Mouse (Mus musculus): ENCODE measurements around the gene Olfr111. TPM values are rescaled to one million over a fixed set of nuclear protein-coding genes. Genes with fewer than 3 reads are reported as not detected.

Olfr111 gene
- polyA plus RNA-seq, 1 experiment from 2014 or later = not detected

Other genes with a start within 250 kb of the Olfr111 start
- not detected in 2 replicates for gene Olfr98, start 244.3 kb upstream of the Olfr111 start, polyA plus RNA-seq (2016; fragmentation: Nextera tagmentation; extraction: Ambion mirVana)
- 1.9 and 2.6 TPM in 2 replicates for gene H2-M3, start 237.8 kb upstream of the Olfr111 start, polyA plus RNA-seq (2016; fragmentation: Nextera tagmentation; extraction: Ambion mirVana)
- gene Olfr99, start 224.6 kb upstream of the Olfr111 start, polyA plus RNA-seq (2016; fragmentation: Nextera tagmentation; extraction: Ambion mirVana) = not detected in 2 replicates
- gene Olfr101, start 203.7 kb upstream of the Olfr111 start, polyA plus RNA-seq (2016; fragmentation: Nextera tagmentation; extraction: Ambion mirVana) = not detected in 2 replicates
- not detected in 2 replicates for gene Olfr102, start 191.0 kb upstream of the Olfr111 start, polyA plus RNA-seq (2016; fragmentation: Nextera tagmentation; extraction: Ambion mirVana)
- not detected in 2 replicates for gene Olfr103, start 168.3 kb upstream of the Olfr111 start, polyA plus RNA-seq (2016; fragmentation: Nextera tagmentation; extraction: Ambion mirVana)
- not detected in 2 replicates for gene Olfr104-ps, start 148.4 kb upstream of the Olfr111 start, polyA plus RNA-seq (2016; fragmentation: Nextera tagmentation; extraction: Ambion mirVana)
- not detected in 2 replicates for gene Olfr105-ps, start 129.0 kb upstream of the Olfr111 start, polyA plus RNA-seq (2016; fragmentation: Nextera tagmentation; extraction: Ambion mirVana)
- not detected in 2 replicates for gene Olfr106-ps, start 117.6 kb upstream of the Olfr111 start, polyA plus RNA-seq (2016; fragmentation: Nextera tagmentation; extraction: Ambion mirVana)
- gene Olfr107, start 108.8 kb upstream of the Olfr111 start, polyA plus RNA-seq (2016; fragmentation: Nextera tagmentation; extraction: Ambion mirVana) = not detected in 2 replicates
- not detected in 2 replicates for gene Olfr108, start 62.5 kb upstream of the Olfr111 start, polyA plus RNA-seq (2016; fragmentation: Nextera tagmentation; extraction: Ambion mirVana)
- gene Olfr109, start 49.1 kb upstream of the Olfr111 start, polyA plus RNA-seq (2016; fragmentation: Nextera tagmentation; extraction: Ambion mirVana) = not detected in 2 replicates
- not detected in 2 replicates for gene H2-M2, start 24.5 kb upstream of the Olfr111 start, polyA plus RNA-seq (2016; fragmentation: Nextera tagmentation; extraction: Ambion mirVana)
- gene Olfr110, start 15.6 kb upstream of the Olfr111 start, polyA plus RNA-seq (2016; fragmentation: Nextera tagmentation; extraction: Ambion mirVana) = not detected in 2 replicates
- not detected in 2 replicates for gene Olfr112, start 61.4 kb downstream of the Olfr111 start, polyA plus RNA-seq (2016; fragmentation: Nextera tagmentation; extraction: Ambion mirVana)
- gene Olfr113, start 69.6 kb downstream of the Olfr111 start, polyA plus RNA-seq (2016; fragmentation: Nextera tagmentation; extraction: Ambion mirVana) = not detected in 2 replicates
- gene Olfr114, start 84.7 kb downstream of the Olfr111 start, polyA plus RNA-seq (2016; fragmentation: Nextera tagmentation; extraction: Ambion mirVana) = not detected in 2 replicates
- gene Olfr115, start 119.1 kb downstream of the Olfr111 start, polyA plus RNA-seq (2016; fragmentation: Nextera tagmentation; extraction: Ambion mirVana) = not detected in 2 replicates
- gene Olfr116, start 119.2 kb downstream of the Olfr111 start, polyA plus RNA-seq (2016; fragmentation: Nextera tagmentation; extraction: Ambion mirVana) = not detected in 2 replicates
- gene Olfr117, start 155.8 kb downstream of the Olfr111 start, polyA plus RNA-seq (2016; fragmentation: Nextera tagmentation; extraction: Ambion mirVana) = not detected in 2 replicates
- gene Olfr118, start 159.0 kb downstream of the Olfr111 start, polyA plus RNA-seq (2016; fragmentation: Nextera tagmentation; extraction: Ambion mirVana) = not detected in 2 replicates
- not detected in 2 replicates for gene Olfr119, start 188.5 kb downstream of the Olfr111 start, polyA plus RNA-seq (2016; fragmentation: Nextera tagmentation; extraction: Ambion mirVana)
- not detected in 2 replicates for gene Olfr120, start 213.8 kb downstream of the Olfr111 start, polyA plus RNA-seq (2016; fragmentation: Nextera tagmentation; extraction: Ambion mirVana)
- not detected in 2 replicates for gene Olfr121, start 240.8 kb downstream of the Olfr111 start, polyA plus RNA-seq (2016; fragmentation: Nextera tagmentation; extraction: Ambion mirVana)

All from forebrain, embryonic 10.5 days (tissue).